Mouse (Mus musculus) hindbrain, embryonic 12.5 days (tissue): ENCODE data around the gene Akirin1. TPM values are rescaled to one million over a fixed set of nuclear protein-coding genes. Genes with fewer than 3 reads are reported as not detected.

Source experiments
- ATAC-seq: fragments of 200-750 bp; cut with Nextera tagmentation; 2 replicates; pipeline ENCODE4 v1.8.0; 2017; ENCODE audit warnings: moderate TSS enrichment; ENCODE audit not compliant: low FRiP score
- H3K27ac ChIP-seq: fragments of 300-500 bp; sonication (generic); 2 replicates; pipeline ENCODE4 v1.5.1; 2016; ENCODE audit warnings: mild to moderate bottlenecking
- H3K27me3 ChIP-seq: fragments of 300-500 bp; sonication (generic); 2 replicates; pipeline ENCODE4 v1.6.1; 2016; ENCODE audit warnings: mild to moderate bottlenecking
- H3K36me3 ChIP-seq: fragments of 300-500 bp; sonication (generic); 2 replicates; pipeline ENCODE4 v1.6.1; 2016; ENCODE audit warnings: mild to moderate bottlenecking
- H3K4me1 ChIP-seq: fragments of 300-500 bp; sonication (generic); 2 replicates; pipeline ENCODE4 v1.6.1; 2016
- H3K4me2 ChIP-seq: fragments of 300-500 bp; sonication (generic); replicated peaks from 2 replicates; pipeline ENCODE4 v1.6.1; 2016; ENCODE audit warnings: mild to moderate bottlenecking
- H3K4me3 ChIP-seq: fragments of 300-500 bp; sonication (generic); 2 replicates; pipeline ENCODE4 v1.5.1; 2016; ENCODE audit warnings: mild to moderate bottlenecking
- H3K9ac ChIP-seq: fragments of 300-500 bp; sonication (generic); 2 replicates; pipeline ENCODE4 v1.6.1; 2016; ENCODE audit warnings: mild to moderate bottlenecking, moderate library complexity
- H3K9me3 ChIP-seq: fragments of 300-500 bp; sonication (generic); replicated peaks from 2 replicates; pipeline ENCODE4 v1.6.1; 2016; ENCODE audit warnings: mild to moderate bottlenecking
- WGBS: fragments of 180-500 bp; shearing (Covaris S2); methylation state at CpG from one replicate; pipeline ENCODE4 v1.1.7; 2016; 5-methylcytosine and 5-hydroxymethylcytosine counted together
- polyA plus RNA-seq: library from polyadenylated mRNA; unstranded; fragments of >200 nt; fragmentation: Nextera tagmentation; extraction: Ambion mirVana; gene quantifications from 2 replicates; pipeline ENCODE4 v1.2.1, GENCODE M21; 2016

The Akirin1 gene
- 94.3 and 99.3 TPM in 2 replicates for polyA plus RNA-seq

DNA sequence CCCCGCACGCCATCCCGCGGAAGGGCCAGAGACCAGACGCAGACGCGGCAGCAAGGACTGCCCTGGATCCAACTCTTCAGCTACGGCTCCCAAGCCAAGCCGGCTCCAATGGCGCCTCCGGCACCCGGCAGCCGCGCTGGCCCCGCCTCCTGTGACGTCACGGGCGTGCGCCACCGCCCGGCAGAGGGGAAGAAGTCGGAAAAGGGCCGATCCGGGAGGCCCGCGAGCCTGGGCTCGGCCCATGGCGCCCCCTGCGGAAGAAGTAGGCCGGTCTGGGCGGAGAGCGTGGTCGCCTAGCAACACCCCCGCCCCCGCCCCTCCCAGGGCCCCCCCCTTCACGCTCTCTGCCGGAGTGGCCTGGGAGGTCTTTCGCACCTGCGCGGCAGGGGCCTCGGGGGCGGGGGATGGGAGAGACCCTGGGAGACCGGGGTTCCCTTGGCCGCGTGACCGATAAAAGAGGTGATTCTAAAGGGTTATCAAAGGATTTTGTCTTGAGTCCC lies at the start of gene Akirin1:
Gene Akirin1 (minus strand): TSS at position 194 of the 500 bp plus-strand sequence.
- peak; percentile 99 for ATAC-seq
- no peaks in the 10 kb centered on the region for H3K27me3 ChIP-seq
- H3K9ac ChIP-seq = peak within 1 kb of the TSS; percentile 94
- 0 out of 2 replicates have a peak, but pooled peaks cover 3% of the 10 kb centered on the region for H3K36me3 ChIP-seq
- peak within 1 kb of the TSS; percentile 62 for H3K4me2 ChIP-seq
- H3K4me1 ChIP-seq = peaks cover 22% of the 10 kb centered on the region
- H3K9me3 ChIP-seq = no peaks in the 10 kb centered on the region
- H3K27ac ChIP-seq = peak within 1 kb of the TSS; percentile 98
- peak within 1 kb of the TSS; percentile 100 for H3K4me3 ChIP-seq
- under 1% methylated on average over 34 of the region's 46 CpGs for WGBS

DNA sequence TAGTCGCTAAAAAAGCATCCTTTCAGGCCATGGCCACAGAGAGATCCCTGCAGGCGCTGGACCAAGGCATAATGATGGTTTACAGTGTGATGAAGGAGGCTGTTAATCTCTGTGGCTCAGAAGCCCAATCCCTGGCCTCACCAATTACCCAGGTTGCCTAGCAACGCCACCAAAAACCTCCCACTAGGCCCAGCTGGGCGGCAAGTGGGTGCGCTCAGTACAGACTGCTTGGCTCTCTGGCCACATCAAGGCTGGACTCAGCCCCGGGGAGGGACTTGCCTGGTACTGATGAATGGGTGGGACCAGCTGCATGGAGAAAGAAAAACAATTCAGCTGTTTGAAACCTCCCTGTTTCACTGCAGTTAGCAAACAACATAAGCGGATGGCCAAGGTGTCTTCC lies 47.7 kb upstream of the Akirin1 start:
- Histone ChIP-seq H3K4me2 (no peak overlapping the region), H3K4me1 (peaks cover 7% of the 10 kb centered on the region; the same call in 1 of the 2 replicates), H3K27ac (peak overlapping the region; percentile 40), H3K4me3 (no peak overlapping the region), H3K9me3 (no peaks in the 10 kb centered on the region), H3K9ac (no peak overlapping the region), H3K27me3 (no peaks in the 10 kb centered on the region), H3K36me3 (no peaks in the 10 kb centered on the region)
- ATAC-seq = peak; percentile 92
- 45% methylated on average over 7 of the region's 7 CpGs for WGBS

DNA sequence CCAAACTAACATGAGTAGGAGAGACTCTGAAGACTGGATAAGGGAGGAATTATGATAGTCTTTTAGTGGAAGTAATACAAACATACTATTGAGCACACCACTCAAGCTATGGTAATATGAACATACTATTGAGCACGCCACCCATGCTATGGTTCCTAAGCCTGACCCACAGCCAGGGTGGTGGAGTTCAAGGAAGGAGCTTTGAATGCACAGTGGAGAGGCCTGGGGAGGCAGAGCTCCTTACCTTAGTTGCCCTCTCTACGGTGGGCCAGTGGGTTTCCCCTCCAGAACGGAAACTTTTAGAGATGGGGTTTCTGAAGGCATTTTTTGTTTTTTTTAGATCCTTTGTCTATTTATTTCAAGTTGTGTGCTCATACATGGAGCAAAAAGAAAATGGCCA lies 47.3 kb upstream of the Akirin1 start:
- Histone ChIP-seq H3K4me2 (no peak overlapping the region), H3K4me3 (no peak overlapping the region), H3K36me3 (no peaks in the 10 kb centered on the region), H3K9me3 (no peaks in the 10 kb centered on the region), H3K27me3 (no peaks in the 10 kb centered on the region), H3K4me1 (peaks cover 7% of the 10 kb centered on the region; the same call in 1 of the 2 replicates), H3K27ac (peak overlapping the region; percentile 40), H3K9ac (no peak overlapping the region)
- ATAC-seq = peak; percentile 64; the same call in 1 of the 2 replicates
- 82% methylated on average over 3 of the region's 3 CpGs for WGBS

DNA sequence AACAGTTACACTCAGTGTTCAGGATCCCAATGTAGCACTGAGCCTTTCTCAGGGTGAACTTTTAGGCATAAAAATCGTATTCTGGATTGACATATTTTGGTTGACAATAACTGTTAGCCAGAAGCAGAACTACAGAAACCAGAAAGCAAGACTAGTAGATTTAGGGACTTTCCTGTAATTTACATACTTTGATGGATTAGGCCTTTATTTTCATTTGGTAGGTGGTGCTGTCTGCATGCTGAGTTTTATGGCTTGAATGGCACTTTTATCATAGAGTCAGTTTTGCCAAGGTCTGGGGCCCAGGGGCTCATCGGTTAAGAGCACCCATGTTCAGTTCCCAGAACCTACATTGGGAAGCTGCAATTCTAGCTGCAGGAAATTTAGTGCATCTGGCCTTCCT lies 44.9 kb upstream of the Akirin1 start:
- no peaks in the 10 kb centered on the region for H3K9me3 ChIP-seq
- no peak overlapping the region for H3K4me2 ChIP-seq
- no peak overlapping the region for H3K4me3 ChIP-seq
- H3K36me3 ChIP-seq = no peaks in the 10 kb centered on the region
- H3K27ac ChIP-seq = no peak overlapping the region
- no peak overlapping the region for H3K9ac ChIP-seq
- WGBS = 64% methylated on average over 2 of the region's 2 CpGs
- H3K27me3 ChIP-seq = no peaks in the 10 kb centered on the region
- ATAC-seq = no peak
- peaks cover 7% of the 10 kb centered on the region; the same call in 1 of the 2 replicates for H3K4me1 ChIP-seq

DNA sequence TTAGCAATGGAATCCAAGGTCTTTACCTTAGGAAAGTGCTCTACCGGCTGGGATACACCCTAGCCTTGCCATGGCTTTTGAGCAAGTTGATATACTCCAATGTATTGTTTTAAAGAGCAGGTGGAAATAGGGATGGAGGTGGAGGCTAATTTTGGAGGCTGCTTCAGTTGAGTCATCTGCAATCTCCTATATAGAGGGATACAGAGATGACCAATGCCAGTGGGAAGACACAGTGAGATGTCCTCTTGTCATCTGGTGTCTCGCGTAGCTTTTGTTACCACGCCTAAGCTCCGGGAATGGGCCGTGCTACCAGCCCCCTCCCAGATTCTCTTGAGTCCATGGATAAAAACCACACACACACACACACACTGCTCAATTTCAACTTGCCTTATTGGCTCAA lies 43.0 kb upstream of the Akirin1 start:
- WGBS = 96% methylated on average over 6 of the region's 6 CpGs
- H3K27ac ChIP-seq = no peak overlapping the region
- ATAC-seq = no peak
- H3K36me3 ChIP-seq = no peaks in the 10 kb centered on the region
- H3K4me3 ChIP-seq = no peak overlapping the region
- H3K4me1 ChIP-seq = peaks cover 7% of the 10 kb centered on the region; the same call in 1 of the 2 replicates
- H3K4me2 ChIP-seq = no peak overlapping the region
- H3K27me3 ChIP-seq = no peaks in the 10 kb centered on the region
- no peak overlapping the region for H3K9ac ChIP-seq
- H3K9me3 ChIP-seq = no peaks in the 10 kb centered on the region

DNA sequence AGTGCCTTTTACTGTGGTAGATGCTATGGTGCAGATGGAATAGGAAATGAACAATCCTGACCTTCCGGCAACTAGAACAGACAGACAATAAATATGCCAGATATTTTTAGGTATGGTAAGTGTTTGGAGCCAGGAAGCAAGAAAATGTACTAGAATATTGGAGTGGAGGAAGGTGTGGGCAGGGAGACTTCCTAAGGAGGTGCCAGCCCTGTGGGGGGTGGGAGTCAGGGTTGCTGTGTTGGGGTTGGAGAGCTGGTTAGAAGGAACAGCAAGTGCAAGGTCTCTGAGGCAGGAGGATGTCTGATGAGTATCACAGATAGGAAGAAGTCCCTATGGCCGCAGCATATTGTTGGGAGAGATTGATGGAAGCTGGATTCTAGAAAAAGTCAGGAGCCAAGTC lies 42.5 kb upstream of the Akirin1 start:
- H3K4me3 ChIP-seq = no peak overlapping the region
- H3K27me3 ChIP-seq = no peaks in the 10 kb centered on the region
- peaks cover 5% of the 10 kb centered on the region; the same call in 1 of the 2 replicates for H3K4me1 ChIP-seq
- ATAC-seq = no peak
- H3K9me3 ChIP-seq = no peaks in the 10 kb centered on the region
- no peak overlapping the region for H3K4me2 ChIP-seq
- WGBS = 90% methylated on average over 2 of the region's 2 CpGs
- H3K36me3 ChIP-seq = no peaks in the 10 kb centered on the region
- H3K9ac ChIP-seq = no peak overlapping the region
- H3K27ac ChIP-seq = no peak overlapping the region

DNA sequence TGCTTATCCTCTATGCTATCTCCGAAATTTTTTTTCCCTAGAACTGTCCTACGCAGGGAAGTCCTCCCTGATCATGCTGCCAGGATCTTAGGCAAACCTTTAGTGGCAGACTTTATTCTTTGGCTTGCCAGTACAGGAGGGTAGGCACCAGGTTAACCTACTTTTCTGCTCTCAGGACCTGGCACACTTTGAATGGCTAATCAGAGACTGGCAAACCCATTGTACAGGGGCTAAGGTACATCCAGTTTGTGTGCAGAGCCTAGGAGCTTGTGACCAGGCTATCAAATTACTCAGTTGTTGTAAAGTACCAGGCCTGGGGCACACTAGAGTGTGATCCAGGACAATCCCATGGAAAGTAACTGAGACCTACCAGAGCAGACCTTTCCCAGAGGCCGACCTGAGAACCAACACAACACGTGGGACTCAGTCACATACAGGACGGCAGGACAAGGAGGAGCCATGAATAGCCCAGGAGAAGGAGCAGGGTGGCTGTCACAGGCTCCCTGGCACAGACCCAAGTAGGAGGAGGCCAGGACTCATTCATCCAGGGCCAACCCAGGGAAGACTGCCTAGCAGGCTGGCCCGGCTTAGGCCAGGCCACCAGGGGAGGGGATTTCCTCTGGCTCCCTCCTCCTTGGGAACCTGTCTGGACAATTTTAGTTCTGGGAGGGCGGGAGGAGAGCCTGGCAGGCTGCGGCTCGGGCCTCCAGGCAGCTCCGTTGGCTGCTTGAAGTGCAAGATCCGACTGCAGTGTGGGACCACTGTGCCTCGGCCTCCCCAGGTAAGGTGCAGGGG lies 37.2 kb upstream of the Akirin1 start, which contains the start of gene Rhbdl2:
Gene Rhbdl2 (plus strand): TSS at position 684 of the 795 bp plus-strand sequence.
- Histone ChIP-seq H3K9me3 (no peaks in the 10 kb centered on the region), H3K36me3 (no peaks in the 10 kb centered on the region), H3K27me3 (no peaks in the 10 kb centered on the region), H3K4me3 (no peak within 1 kb of the TSS), H3K27ac (no peak within 1 kb of the TSS), H3K9ac (no peak within 1 kb of the TSS), H3K4me2 (no peak within 1 kb of the TSS), H3K4me1 (0 out of 2 replicates have a peak, but pooled peaks cover 4% of the 10 kb centered on the region)
- 0 out of 2 replicates have a peak, but pooled peaks have one; percentile 54 for ATAC-seq
- WGBS = 38% methylated on average over 12 of the region's 12 CpGs

DNA sequence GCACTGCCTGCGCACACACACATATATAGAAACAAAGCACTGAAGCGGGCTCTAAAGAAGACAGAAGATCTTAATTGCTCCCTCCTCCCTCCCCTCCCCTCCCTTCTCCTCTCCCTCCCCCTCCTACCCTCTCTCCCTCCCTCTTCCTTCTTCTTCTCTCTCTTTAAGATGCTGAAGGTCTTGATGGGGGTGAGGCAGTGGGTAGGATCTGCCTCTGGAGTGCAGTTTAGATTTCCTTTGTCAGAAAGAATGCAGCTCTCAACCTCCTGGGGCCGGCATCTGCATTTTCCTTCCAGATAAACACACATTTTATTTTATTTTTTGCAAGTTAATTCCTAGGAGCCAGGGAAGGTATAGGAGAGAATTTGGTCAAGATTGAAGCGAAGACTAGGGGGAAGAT lies 18.1 kb upstream of the Akirin1 start:
- Histone ChIP-seq H3K9ac (no peak overlapping the region), H3K4me1 (no peaks in the 10 kb centered on the region), H3K9me3 (no peaks in the 10 kb centered on the region), H3K4me2 (no peak overlapping the region), H3K27me3 (no peaks in the 10 kb centered on the region), H3K4me3 (no peak overlapping the region), H3K27ac (no peak overlapping the region), H3K36me3 (no peaks in the 10 kb centered on the region)
- WGBS = 80% methylated on average over 4 of the region's 4 CpGs
- ATAC-seq = no peak

DNA sequence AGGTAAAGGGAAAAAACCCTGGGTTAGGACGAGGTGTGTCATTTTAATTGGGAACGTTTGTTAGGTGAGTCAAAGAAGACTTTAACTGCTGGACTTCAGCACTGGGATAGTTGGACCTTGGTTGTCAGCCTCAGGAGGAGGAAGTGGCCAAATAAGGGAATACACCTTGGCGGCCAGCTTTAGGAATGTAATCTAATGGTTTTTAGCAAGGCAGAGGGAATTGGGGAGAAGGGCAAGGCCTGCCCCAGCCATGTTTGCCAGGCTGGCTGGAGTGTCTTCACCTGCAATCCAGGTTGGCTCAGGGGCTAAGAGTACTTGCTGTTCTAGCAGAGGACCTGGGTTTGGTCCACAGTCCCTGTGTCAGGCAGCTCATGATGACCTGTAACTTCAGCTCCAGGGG lies 17.7 kb upstream of the Akirin1 start:
- Histone ChIP-seq H3K4me3 (no peak overlapping the region), H3K36me3 (no peaks in the 10 kb centered on the region), H3K9me3 (no peaks in the 10 kb centered on the region), H3K27ac (no peak overlapping the region), H3K9ac (no peak overlapping the region), H3K4me2 (no peak overlapping the region), H3K4me1 (no peaks in the 10 kb centered on the region), H3K27me3 (no peaks in the 10 kb centered on the region)
- 85% methylated on average over 3 of the region's 3 CpGs for WGBS
- no peak for ATAC-seq

DNA sequence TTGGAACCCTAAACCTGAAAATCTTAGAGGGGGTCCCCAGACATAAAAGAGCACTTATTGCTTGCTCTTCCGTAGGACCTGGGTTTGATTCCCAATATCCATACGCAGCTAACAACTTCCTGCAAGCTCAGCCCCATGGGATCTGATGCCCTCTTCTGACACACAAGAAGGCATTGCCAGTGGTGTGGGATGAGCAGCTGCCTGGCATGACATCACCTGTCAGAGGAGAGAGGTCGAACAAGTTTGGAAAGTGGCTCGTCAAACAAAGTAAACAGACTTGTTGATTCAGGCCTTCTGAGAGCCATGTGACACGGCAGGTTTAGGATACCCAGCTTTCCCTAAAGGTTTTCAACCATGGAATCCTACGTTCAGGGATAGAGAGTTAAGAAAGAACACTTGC lies 14.9 kb upstream of the Akirin1 start:
- H3K36me3 ChIP-seq = no peaks in the 10 kb centered on the region
- no peak overlapping the region for H3K27ac ChIP-seq
- no peaks in the 10 kb centered on the region for H3K27me3 ChIP-seq
- 82% methylated on average over 6 of the region's 6 CpGs for WGBS
- no peaks in the 10 kb centered on the region for H3K4me1 ChIP-seq
- no peak overlapping the region for H3K4me2 ChIP-seq
- no peak for ATAC-seq
- no peaks in the 10 kb centered on the region for H3K9me3 ChIP-seq
- no peak overlapping the region for H3K9ac ChIP-seq
- H3K4me3 ChIP-seq = no peak overlapping the region

DNA sequence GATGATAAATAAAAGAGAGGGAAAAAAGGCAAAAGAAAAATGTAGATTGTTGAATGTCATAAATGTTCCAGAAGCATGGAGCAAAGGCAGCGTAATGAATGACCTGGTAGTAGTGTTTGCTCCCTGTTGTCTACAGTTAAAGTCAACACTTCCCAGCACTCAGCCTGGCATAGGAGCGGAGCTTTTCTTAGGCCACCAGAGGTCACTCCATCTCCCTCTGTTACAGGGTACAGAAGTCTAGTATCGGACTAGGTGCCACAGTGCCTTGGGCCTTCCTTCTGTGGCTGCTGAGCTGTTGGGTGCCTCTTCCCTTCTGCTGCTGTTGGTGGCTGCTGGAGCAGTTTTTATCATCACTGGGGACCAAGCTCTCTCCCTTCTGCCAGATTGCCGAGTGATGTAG lies 8.2 kb upstream of the Akirin1 start:
- WGBS = 52% methylated on average over 4 of the region's 4 CpGs
- no peak overlapping the region for H3K4me3 ChIP-seq
- no peaks in the 10 kb centered on the region for H3K4me1 ChIP-seq
- no peak overlapping the region for H3K4me2 ChIP-seq
- H3K27me3 ChIP-seq = no peaks in the 10 kb centered on the region
- no peak overlapping the region for H3K27ac ChIP-seq
- H3K9me3 ChIP-seq = no peaks in the 10 kb centered on the region
- no peak overlapping the region for H3K9ac ChIP-seq
- ATAC-seq = no peak
- no peaks in the 10 kb centered on the region for H3K36me3 ChIP-seq

DNA sequence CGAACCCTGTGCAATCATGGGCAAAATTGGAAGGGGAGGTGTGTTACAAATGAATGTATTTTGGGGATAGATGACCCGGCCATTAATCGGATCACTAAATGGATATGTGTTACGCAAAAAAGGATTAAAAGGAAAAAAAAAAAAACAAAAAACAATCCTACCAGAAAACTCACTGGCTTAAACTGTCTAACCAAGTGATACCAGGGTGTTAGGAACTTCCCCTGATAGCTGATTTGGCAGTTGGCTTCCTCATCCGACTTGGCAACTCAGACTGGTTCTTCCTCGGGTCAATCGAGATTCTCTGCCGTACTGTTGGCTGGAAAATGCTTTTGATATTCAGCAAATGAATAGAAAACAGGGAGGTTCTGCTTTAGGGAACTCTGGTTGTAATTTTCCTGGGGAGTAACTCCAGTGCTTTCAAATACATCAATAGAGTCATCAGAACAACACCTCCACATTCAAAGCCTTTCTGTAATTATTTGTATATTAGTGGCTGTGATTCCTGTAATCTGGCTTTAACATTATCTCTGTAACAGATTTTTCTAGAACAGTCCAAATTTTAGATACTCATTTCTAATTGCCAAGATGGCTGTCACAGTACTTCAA lies 665 bp upstream of the Akirin1 start:
- 0 out of 2 replicates have a peak overlapping the region, but pooled peaks have one; percentile 98 for H3K27ac ChIP-seq
- peaks cover 19% of the 10 kb centered on the region for H3K4me1 ChIP-seq
- peak overlapping the region; percentile 94; the same call in 1 of the 2 replicates for H3K9ac ChIP-seq
- H3K4me2 ChIP-seq = peak overlapping the region; percentile 62
- H3K27me3 ChIP-seq = no peaks in the 10 kb centered on the region
- H3K9me3 ChIP-seq = no peaks in the 10 kb centered on the region
- 0 out of 2 replicates have a peak, but pooled peaks cover 3% of the 10 kb centered on the region for H3K36me3 ChIP-seq
- 2% methylated on average over 8 of the region's 8 CpGs for WGBS
- no peak for ATAC-seq
- H3K4me3 ChIP-seq = peak overlapping the region; percentile 100
